Mouse (Mus musculus) intestine, embryonic 16.5 days (tissue): ENCODE measurements at regions not wholly inside any gene's neighbourhood (a gene's known extent, or its start where the extent isn't known, plus 50 kb on each side); places are given as distances from the start of the nearest gene placed in this dataset.
"Not testable (repeated sequence)": the region's sequence is repeated elsewhere in the genome, so short reads cannot be mapped to it uniquely, and the experiment has no call there.

ENCODE experiments used
- ATAC-seq: fragments of 200-750 bp; cut with Nextera tagmentation; 2 replicates; pipeline ENCODE4 v1.8.0; 2017; ENCODE audit warnings: moderate TSS enrichment, moderate library complexity
- H3K27ac ChIP-seq: fragments of 300-500 bp; sonication (generic); 2 replicates; pipeline ENCODE4 v1.5.1; 2014; ENCODE audit warnings: mild to moderate bottlenecking, low read length
- H3K27me3 ChIP-seq: fragments of 300-500 bp; sonication (generic); replicated peaks from 2 replicates; pipeline ENCODE4 v1.6.1; 2014; ENCODE audit warnings: low read length, control low read depth, mixed read lengths; ENCODE audit not compliant: control insufficient read depth, insufficient read depth
- H3K36me3 ChIP-seq: fragments of 300-500 bp; sonication (generic); 2 replicates; pipeline ENCODE4 v1.6.1; 2014; ENCODE audit warnings: low read length, control low read depth; ENCODE audit not compliant: control insufficient read depth, insufficient read depth
- H3K4me1 ChIP-seq: fragments of 300-500 bp; sonication (generic); 2 replicates; pipeline ENCODE4 v1.6.1; 2014; ENCODE audit warnings: low read length, control low read depth, mixed read lengths; ENCODE audit not compliant: control insufficient read depth, insufficient read depth
- H3K4me2 ChIP-seq: fragments of 300-500 bp; sonication (generic); 2 replicates; pipeline ENCODE4 v1.6.1; 2014; ENCODE audit warnings: low read depth, low read length, control low read depth
- H3K4me3 ChIP-seq: fragments of 300-500 bp; sonication (generic); 2 replicates; pipeline ENCODE4 v1.5.1; 2014; ENCODE audit warnings: mild to moderate bottlenecking, low read length
- H3K9ac ChIP-seq: fragments of 300-500 bp; sonication (generic); 2 replicates; pipeline ENCODE4 v1.6.1; 2014; ENCODE audit warnings: low read depth, low read length
- H3K9me3 ChIP-seq: fragments of 300-500 bp; sonication (generic); 2 replicates; pipeline ENCODE4 v1.6.1; 2016; ENCODE audit warnings: low read length, control low read depth; ENCODE audit not compliant: control insufficient read depth
- WGBS: fragments of 180-500 bp; shearing (Covaris S2); extraction: QIAGEN DNeasy Blood & Tissue Kit; methylation state at CpG from one replicate; pipeline ENCODE4 v1.1.7; 2014; 5-methylcytosine and 5-hydroxymethylcytosine counted together

- H3K4me3 ChIP-seq, ATAC-seq, H3K4me1 ChIP-seq, H3K27me3 ChIP-seq, H3K36me3 ChIP-seq, H3K9me3 ChIP-seq, H3K4me2 ChIP-seq, H3K27ac ChIP-seq, H3K9ac ChIP-seq: not testable (repeated sequence)
- 93% methylated on average over 4 of the region's 4 CpGs for WGBS
Measured at GRCm38 (mm10) chr1:47116681-47117080, 224.0 kb upstream of the Slc39a10 start.

GRCm38 (mm10) chr1:47112494-47112893 lies 219.8 kb upstream of the Slc39a10 start:
- Histone ChIP-seq H3K4me3 (no peak overlapping the region), H3K4me2 (no peak overlapping the region), H3K9me3 (no peaks in the 10 kb centered on the region), H3K27me3 (no peaks in the 10 kb centered on the region), H3K9ac (no peak overlapping the region), H3K27ac (no peak overlapping the region), H3K36me3 (no peaks in the 10 kb centered on the region), H3K4me1 (no peaks in the 10 kb centered on the region)
- 93% methylated on average over 1 of the region's 1 CpGs for WGBS
- no peak for ATAC-seq

GRCm38 (mm10) chr1:47104055-47104454 lies 211.4 kb upstream of the Slc39a10 start:
- no peaks in the 10 kb centered on the region for H3K4me1 ChIP-seq
- H3K9ac ChIP-seq: no peak overlapping the region
- no peak overlapping the region for H3K4me2 ChIP-seq
- no peak overlapping the region for H3K27ac ChIP-seq
- no peak overlapping the region for H3K4me3 ChIP-seq
- no peaks in the 10 kb centered on the region for H3K27me3 ChIP-seq
- no peaks in the 10 kb centered on the region for H3K9me3 ChIP-seq
- WGBS: 88% methylated on average over 4 of the region's 4 CpGs
- H3K36me3 ChIP-seq: no peaks in the 10 kb centered on the region
- no peak for ATAC-seq

GRCm38 (mm10) chr1:47103321-47103988 lies 210.8 kb upstream of the Slc39a10 start:
- H3K36me3 ChIP-seq: no peaks in the 10 kb centered on the region
- H3K4me2 ChIP-seq: no peak overlapping the region
- H3K9ac ChIP-seq: no peak overlapping the region
- H3K9me3 ChIP-seq: no peaks in the 10 kb centered on the region
- no peaks in the 10 kb centered on the region for H3K27me3 ChIP-seq
- H3K4me3 ChIP-seq: no peak overlapping the region
- whole genome bisulfite sequencing: 78% methylated on average over 6 of the region's 6 CpGs
- H3K27ac ChIP-seq: no peak overlapping the region
- H3K4me1 ChIP-seq: no peaks in the 10 kb centered on the region
- ATAC-seq: no peak

GRCm38 (mm10) chr1:47097084-47097996 lies 204.7 kb upstream of the Slc39a10 start:
- WGBS: 78% methylated on average over 7 of the region's 7 CpGs
- H3K36me3 ChIP-seq: no peaks in the 10 kb centered on the region
- no peaks in the 10 kb centered on the region for H3K27me3 ChIP-seq
- no peak overlapping the region for H3K27ac ChIP-seq
- no peak for ATAC-seq
- H3K9ac ChIP-seq: no peak overlapping the region
- H3K4me3 ChIP-seq: no peak overlapping the region
- no peaks in the 10 kb centered on the region for H3K4me1 ChIP-seq
- H3K9me3 ChIP-seq: no peaks in the 10 kb centered on the region
- no peak overlapping the region for H3K4me2 ChIP-seq

GRCm38 (mm10) chr1:47094498-47094897 lies 201.8 kb upstream of the Slc39a10 start:
- Histone ChIP-seq H3K4me2 (no peak overlapping the region), H3K4me3 (no peak overlapping the region), H3K4me1 (no peaks in the 10 kb centered on the region), H3K27me3 (no peaks in the 10 kb centered on the region), H3K9me3 (no peaks in the 10 kb centered on the region), H3K36me3 (no peaks in the 10 kb centered on the region), H3K27ac (no peak overlapping the region), H3K9ac (no peak overlapping the region)
- 38% methylated on average over 3 of the region's 3 CpGs for WGBS
- ATAC-seq: no peak

GRCm38 (mm10) chr1:47093289-47093947 lies 200.8 kb upstream of the Slc39a10 start:
- WGBS: 59% methylated on average over 6 of the region's 6 CpGs
- H3K4me3 ChIP-seq: no peak overlapping the region
- H3K9me3 ChIP-seq: no peaks in the 10 kb centered on the region
- no peaks in the 10 kb centered on the region for H3K4me1 ChIP-seq
- no peak overlapping the region for H3K9ac ChIP-seq
- no peaks in the 10 kb centered on the region for H3K36me3 ChIP-seq
- H3K27ac ChIP-seq: no peak overlapping the region
- no peaks in the 10 kb centered on the region for H3K27me3 ChIP-seq
- ATAC-seq: no peak
- no peak overlapping the region for H3K4me2 ChIP-seq

- Histone ChIP-seq H3K36me3 (no peaks in the 10 kb centered on the region), H3K27ac (no peak overlapping the region), H3K4me1 (no peaks in the 10 kb centered on the region), H3K4me2 (no peak overlapping the region), H3K27me3 (no peaks in the 10 kb centered on the region), H3K4me3 (no peak overlapping the region), H3K9ac (no peak overlapping the region), H3K9me3 (no peaks in the 10 kb centered on the region)
- WGBS: 89% methylated on average over 7 of the region's 7 CpGs
- ATAC-seq: no peak
Measured at GRCm38 (mm10) chr1:47076423-47076822, 183.8 kb upstream of the Slc39a10 start.

- no peak overlapping the region for H3K4me2 ChIP-seq
- WGBS: 67% methylated on average over 1 of the region's 1 CpGs
- ATAC-seq: no peak
- H3K4me3 ChIP-seq: no peak overlapping the region
- H3K4me1 ChIP-seq: no peaks in the 10 kb centered on the region
- H3K27me3 ChIP-seq: no peaks in the 10 kb centered on the region
- no peaks in the 10 kb centered on the region for H3K9me3 ChIP-seq
- H3K9ac ChIP-seq: no peak overlapping the region
- H3K27ac ChIP-seq: no peak overlapping the region
- H3K36me3 ChIP-seq: no peaks in the 10 kb centered on the region
Measured at GRCm38 (mm10) chr1:47058149-47058548, 165.5 kb upstream of the Slc39a10 start.
